Mouse (Mus musculus) limb, embryonic 12.5 days (tissue): ENCODE measurements around the gene Gm42517. TPM values are rescaled to one million over a fixed set of nuclear protein-coding genes. Genes with fewer than 3 reads are reported as not detected.

Experiments used
- ATAC-seq: fragments of 200-750 bp; cut with Nextera tagmentation; 2 replicates; pipeline ENCODE4 v1.8.0; 2017; ENCODE audit warnings: low read depth, moderate TSS enrichment; ENCODE audit not compliant: insufficient number of reproducible peaks, insufficient read depth, low FRiP score, low TSS enrichment
- H3K27ac ChIP-seq: fragments of 300-500 bp; sonication (generic); 2 replicates; pipeline ENCODE4 v1.5.1; 2016; ENCODE audit warnings: mild to moderate bottlenecking, moderate library complexity
- H3K27me3 ChIP-seq: fragments of 300-500 bp; sonication (generic); 2 replicates; pipeline ENCODE4 v1.6.1; 2016; ENCODE audit warnings: mild to moderate bottlenecking, moderate library complexity
- H3K36me3 ChIP-seq: fragments of 300-500 bp; sonication (generic); 2 replicates; pipeline ENCODE4 v1.6.1; 2016; ENCODE audit warnings: mild to moderate bottlenecking, moderate library complexity
- H3K4me1 ChIP-seq: fragments of 300-500 bp; sonication (generic); replicated peaks from 2 replicates; pipeline ENCODE4 v1.6.1; 2016
- H3K4me2 ChIP-seq: fragments of 300-500 bp; sonication (generic); 2 replicates; pipeline ENCODE4 v1.6.1; 2016; ENCODE audit warnings: mild to moderate bottlenecking, moderate library complexity
- H3K4me3 ChIP-seq: fragments of 300-500 bp; sonication (generic); replicated peaks from 2 replicates; pipeline ENCODE4 v1.5.1; 2016; ENCODE audit warnings: mild to moderate bottlenecking
- H3K9ac ChIP-seq: fragments of 300-500 bp; sonication (generic); replicated peaks from 2 replicates; pipeline ENCODE4 v1.6.1; 2016; ENCODE audit warnings: mild to moderate bottlenecking, moderate library complexity
- H3K9me3 ChIP-seq: fragments of 300-500 bp; sonication (generic); 2 replicates; pipeline ENCODE4 v1.6.1; 2016; ENCODE audit warnings: mild to moderate bottlenecking, moderate library complexity
- WGBS: fragments of 180-500 bp; shearing (Covaris S2); methylation state at CpG from one replicate; pipeline ENCODE4 v1.1.7; 2016; 5-methylcytosine and 5-hydroxymethylcytosine counted together
- polyA plus RNA-seq: library from polyadenylated mRNA; unstranded; fragments of >200 nt; fragmentation: Nextera tagmentation; extraction: Ambion mirVana; gene quantifications from 2 replicates; pipeline ENCODE4 v1.2.1, GENCODE M21; 2016

The Gm42517 gene
- not detected in 2 replicates for polyA plus RNA-seq

GRCm38 (mm10) chr5:108367871-108368332 is at the start of gene Gm42517:
Gene Gm42517 (minus strand): TSS chr5:108367922.
- no peak within 1 kb of the TSS for H3K27ac ChIP-seq

GRCm38 (mm10) chr5:108414711-108415110 is 47.0 kb upstream of the Gm42517 start:
- no peaks in the 10 kb centered on the region for H3K9me3 ChIP-seq
- H3K27me3 ChIP-seq = no peaks in the 10 kb centered on the region
- WGBS = 73% methylated on average over 2 of the region's 2 CpGs
- ATAC-seq = no peak
- no peak overlapping the region for H3K4me2 ChIP-seq
- no peaks in the 10 kb centered on the region for H3K36me3 ChIP-seq
- no peak overlapping the region for H3K27ac ChIP-seq
- H3K9ac ChIP-seq = no peak overlapping the region
- no peaks in the 10 kb centered on the region for H3K4me1 ChIP-seq
- no peak overlapping the region for H3K4me3 ChIP-seq

More at GRCm38 (mm10) chr5:108367871-108368332, at the start of gene Gm42517:
- 0 out of 2 replicates have a peak, but pooled peaks have one; percentile 30 for ATAC-seq
- WGBS = 1% methylated on average over 34 of the region's 36 CpGs
- Histone ChIP-seq H3K36me3 (no peaks in the 10 kb centered on the region), H3K9ac (peak within 1 kb of the TSS; percentile 54), H3K4me2 (peak within 1 kb of the TSS; percentile 96), H3K4me1 (peaks cover 29% of the 10 kb centered on the region), H3K4me3 (peak within 1 kb of the TSS; percentile 55), H3K9me3 (no peaks in the 10 kb centered on the region), H3K27me3 (peaks cover 97% of the 10 kb centered on the region)

- no peaks in the 10 kb centered on the region for H3K4me1 ChIP-seq
- no peak for ATAC-seq
- H3K27ac ChIP-seq = no peak overlapping the region
- no peaks in the 10 kb centered on the region for H3K27me3 ChIP-seq
- no peak overlapping the region for H3K9ac ChIP-seq
- H3K4me3 ChIP-seq = no peak overlapping the region
- H3K9me3 ChIP-seq = no peaks in the 10 kb centered on the region
- WGBS = 77% methylated on average over 2 of the region's 2 CpGs
- no peaks in the 10 kb centered on the region for H3K36me3 ChIP-seq
- no peak overlapping the region for H3K4me2 ChIP-seq
Observed at GRCm38 (mm10) chr5:108406977-108407376, 39.3 kb upstream of the Gm42517 start.

DNA sequence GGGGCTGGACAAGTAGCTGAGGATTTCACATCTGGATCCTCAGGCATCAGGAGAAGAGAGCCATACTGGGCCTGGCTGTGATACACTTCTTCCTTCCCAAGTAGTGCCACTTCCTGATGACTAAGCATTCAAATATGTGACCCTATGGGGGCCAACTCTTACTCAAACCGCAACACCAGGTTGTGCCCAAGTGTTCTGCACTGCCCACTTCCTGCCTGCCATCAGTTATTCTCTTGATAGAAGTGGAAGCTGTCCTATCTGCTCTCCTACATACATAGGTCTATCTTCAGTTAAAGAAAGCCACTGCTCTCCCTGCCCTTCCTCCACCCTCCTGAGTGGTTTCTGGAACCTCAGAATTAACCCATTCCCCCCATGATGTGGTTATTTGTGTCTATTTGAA is 37.7 kb upstream of the Gm42517 start:
- Histone ChIP-seq H3K4me1 (no peaks in the 10 kb centered on the region), H3K27me3 (no peaks in the 10 kb centered on the region), H3K4me2 (no peak overlapping the region), H3K27ac (no peak overlapping the region), H3K36me3 (no peaks in the 10 kb centered on the region), H3K4me3 (no peak overlapping the region), H3K9me3 (no peaks in the 10 kb centered on the region), H3K9ac (no peak overlapping the region)
- ATAC-seq = no peak
- 71% methylated on average over 1 of the region's 1 CpGs for WGBS

DNA sequence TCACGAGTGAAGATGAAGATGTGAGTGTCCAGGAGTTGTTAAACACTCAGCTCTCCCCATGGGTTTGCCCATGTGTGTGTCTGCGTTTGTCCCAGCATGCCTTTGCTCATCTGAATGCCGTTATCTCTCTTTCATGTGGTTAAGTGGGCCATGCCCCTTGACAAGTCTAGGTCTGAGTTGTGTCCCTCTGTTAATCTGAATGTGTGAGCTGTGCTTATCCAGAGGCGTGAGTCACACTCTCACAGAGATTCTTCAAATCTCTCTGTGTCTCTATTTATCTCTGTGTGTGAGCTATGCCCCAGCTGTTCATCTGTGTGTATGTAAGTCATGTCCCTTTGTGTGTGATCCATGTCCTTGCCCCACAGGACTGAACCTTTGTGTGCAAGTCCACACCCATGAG is 35.7 kb upstream of the Gm42517 start:
- Histone ChIP-seq H3K27me3 (no peaks in the 10 kb centered on the region), H3K36me3 (no peaks in the 10 kb centered on the region), H3K9ac (no peak overlapping the region), H3K4me2 (no peak overlapping the region), H3K9me3 (no peaks in the 10 kb centered on the region), H3K4me1 (no peaks in the 10 kb centered on the region), H3K27ac (no peak overlapping the region), H3K4me3 (no peak overlapping the region)
- 70% methylated on average over 4 of the region's 4 CpGs for WGBS
- ATAC-seq = no peak

- no peak overlapping the region for H3K9ac ChIP-seq
- H3K36me3 ChIP-seq = no peaks in the 10 kb centered on the region
- H3K27me3 ChIP-seq = peaks cover 5% of the 10 kb centered on the region
- no peak overlapping the region for H3K27ac ChIP-seq
- H3K4me1 ChIP-seq = no peaks in the 10 kb centered on the region
- 74% methylated on average over 3 of the region's 3 CpGs for WGBS
- no peak overlapping the region for H3K4me3 ChIP-seq
- ATAC-seq = no peak
- no peaks in the 10 kb centered on the region for H3K9me3 ChIP-seq
- H3K4me2 ChIP-seq = no peak overlapping the region
Observed at GRCm38 (mm10) chr5:108389744-108390143, 22.0 kb upstream of the Gm42517 start.

DNA sequence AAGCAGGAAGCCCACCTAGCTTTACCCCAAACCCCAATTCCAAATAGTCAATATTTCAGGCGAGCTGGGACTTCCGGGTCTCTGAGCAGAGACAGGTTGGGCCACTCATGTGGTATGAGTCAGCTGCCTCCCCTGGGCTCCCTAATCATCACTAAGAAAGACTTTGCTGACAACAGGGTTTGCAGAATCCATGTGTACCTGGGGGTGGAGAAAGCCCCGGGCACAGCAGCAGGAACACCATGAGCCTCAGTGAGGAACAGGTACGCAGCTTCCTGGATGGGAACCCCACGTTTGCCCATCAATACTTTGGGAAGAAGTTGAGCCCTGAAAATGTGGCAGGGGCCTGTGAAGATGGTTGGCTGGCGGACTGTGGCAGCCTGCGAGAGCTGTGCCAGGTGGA is 20.5 kb upstream of the Gm42517 start, which contains the start of gene Pde6b:
TSS of gene Pde6b (plus strand) at position 191 of the 400 bp plus-strand sequence.
- Histone ChIP-seq H3K36me3 (no peaks in the 10 kb centered on the region), H3K9me3 (no peaks in the 10 kb centered on the region), H3K4me3 (no peak within 1 kb of the TSS), H3K27me3 (peaks cover 5% of the 10 kb centered on the region), H3K4me2 (no peak within 1 kb of the TSS), H3K9ac (no peak within 1 kb of the TSS), H3K27ac (no peak within 1 kb of the TSS), H3K4me1 (no peaks in the 10 kb centered on the region)
- no peak for ATAC-seq
- 75% methylated on average over 7 of the region's 7 CpGs for WGBS

DNA sequence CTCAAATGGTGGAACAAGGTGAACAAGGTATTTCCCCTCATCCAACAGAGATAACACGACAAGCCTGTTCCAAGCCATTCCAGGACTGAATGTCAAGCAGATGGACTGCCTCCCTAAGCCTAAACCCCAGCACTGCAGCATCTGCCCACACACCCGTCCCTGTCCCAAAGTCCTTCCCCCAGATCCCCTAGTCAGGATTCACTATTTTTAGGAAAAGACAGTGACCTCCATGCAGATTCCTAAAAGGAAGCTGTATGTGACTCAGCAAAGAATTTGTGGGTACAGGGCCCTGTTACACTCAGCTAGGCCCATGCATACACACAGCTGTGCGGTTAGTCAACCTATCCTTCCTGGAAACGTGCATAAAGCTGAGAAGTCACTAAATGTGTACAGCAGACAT is 18.7 kb upstream of the Gm42517 start:
- ATAC-seq = no peak
- H3K9ac ChIP-seq = no peak overlapping the region
- no peak overlapping the region for H3K27ac ChIP-seq
- H3K27me3 ChIP-seq = peaks cover 5% of the 10 kb centered on the region
- H3K9me3 ChIP-seq = no peaks in the 10 kb centered on the region
- no peaks in the 10 kb centered on the region for H3K36me3 ChIP-seq
- no peak overlapping the region for H3K4me3 ChIP-seq
- H3K4me1 ChIP-seq = no peaks in the 10 kb centered on the region
- WGBS = 79% methylated on average over 4 of the region's 4 CpGs
- H3K4me2 ChIP-seq = no peak overlapping the region

DNA sequence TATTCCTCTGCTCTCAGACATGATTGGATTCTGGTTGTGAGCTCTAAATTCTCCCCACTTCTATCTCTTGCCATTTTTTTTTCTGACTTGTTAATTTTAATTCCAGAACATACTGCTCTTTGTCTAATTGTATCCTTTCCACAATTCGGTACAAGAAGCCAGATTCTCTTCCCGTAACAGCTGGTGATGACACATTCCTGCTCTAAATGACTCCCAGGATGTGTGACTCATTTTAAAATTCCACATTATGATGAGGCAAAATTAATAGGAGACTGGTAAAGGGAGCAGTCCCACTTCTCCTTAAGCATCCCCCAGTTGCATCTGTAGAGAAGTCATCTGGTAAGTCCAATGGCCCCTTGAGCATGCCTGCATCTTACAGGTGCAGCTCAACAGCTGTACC is 17.9 kb upstream of the Gm42517 start:
- no peak overlapping the region for H3K9ac ChIP-seq
- no peak for ATAC-seq
- no peak overlapping the region for H3K4me2 ChIP-seq
- 90% methylated on average over 2 of the region's 2 CpGs for WGBS
- no peak overlapping the region for H3K4me3 ChIP-seq
- H3K9me3 ChIP-seq = no peaks in the 10 kb centered on the region
- no peaks in the 10 kb centered on the region for H3K36me3 ChIP-seq
- H3K27ac ChIP-seq = no peak overlapping the region
- H3K4me1 ChIP-seq = no peaks in the 10 kb centered on the region
- peaks cover 5% of the 10 kb centered on the region for H3K27me3 ChIP-seq

DNA sequence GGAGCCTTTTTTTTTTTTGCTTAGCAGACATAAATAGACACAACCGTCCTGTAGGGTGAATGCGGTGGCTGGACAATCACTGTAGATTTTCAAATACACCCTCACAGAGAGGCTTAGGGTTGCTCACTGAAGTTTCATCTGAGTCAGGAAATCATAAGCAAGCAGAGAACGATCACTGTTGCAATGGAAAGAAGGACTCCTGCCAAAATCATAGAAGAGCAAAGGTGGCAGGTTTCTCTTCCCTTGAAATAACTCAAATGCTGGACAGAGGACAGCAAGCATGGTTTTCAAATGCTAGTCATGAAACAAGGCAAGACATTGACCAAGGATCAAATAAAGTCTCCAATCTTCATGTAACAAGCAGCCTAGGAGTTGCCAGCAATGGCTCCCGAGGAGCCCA is 10.6 kb upstream of the Gm42517 start:
- peaks cover 20% of the 10 kb centered on the region for H3K27me3 ChIP-seq
- H3K9me3 ChIP-seq = no peaks in the 10 kb centered on the region
- no peak overlapping the region for H3K4me3 ChIP-seq
- no peak for ATAC-seq
- H3K4me2 ChIP-seq = no peak overlapping the region
- H3K9ac ChIP-seq = no peak overlapping the region
- no peaks in the 10 kb centered on the region for H3K36me3 ChIP-seq
- H3K27ac ChIP-seq = no peak overlapping the region
- 90% methylated on average over 4 of the region's 4 CpGs for WGBS
- H3K4me1 ChIP-seq = no peaks in the 10 kb centered on the region

DNA sequence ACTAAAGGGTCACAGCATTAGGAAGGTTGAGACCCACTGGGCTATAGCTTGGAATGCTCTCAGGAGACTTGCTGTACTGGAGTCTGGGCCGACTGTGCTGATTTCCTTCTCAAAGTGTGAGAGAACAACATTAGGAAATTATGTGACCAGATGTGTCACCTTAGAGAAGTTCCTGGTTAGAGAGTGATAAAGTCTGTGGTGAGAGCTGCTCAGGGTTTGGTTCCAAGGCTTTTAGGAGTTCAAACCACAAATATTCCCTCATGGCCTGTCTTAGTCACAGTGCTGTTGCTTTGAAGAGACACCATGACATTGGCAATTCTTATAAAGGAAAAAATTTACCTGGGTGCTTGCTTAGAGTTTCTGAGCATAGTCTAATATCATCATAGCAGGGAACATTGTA is 8.3 kb upstream of the Gm42517 start:
- H3K9ac ChIP-seq = no peak overlapping the region
- H3K27me3 ChIP-seq = peaks cover 41% of the 10 kb centered on the region
- no peak overlapping the region for H3K4me3 ChIP-seq
- 64% methylated on average over 1 of the region's 1 CpGs for WGBS
- ATAC-seq = no peak
- no peaks in the 10 kb centered on the region for H3K9me3 ChIP-seq
- H3K4me2 ChIP-seq = no peak overlapping the region
- H3K4me1 ChIP-seq = no peaks in the 10 kb centered on the region
- no peaks in the 10 kb centered on the region for H3K36me3 ChIP-seq
- H3K27ac ChIP-seq = no peak overlapping the region

DNA sequence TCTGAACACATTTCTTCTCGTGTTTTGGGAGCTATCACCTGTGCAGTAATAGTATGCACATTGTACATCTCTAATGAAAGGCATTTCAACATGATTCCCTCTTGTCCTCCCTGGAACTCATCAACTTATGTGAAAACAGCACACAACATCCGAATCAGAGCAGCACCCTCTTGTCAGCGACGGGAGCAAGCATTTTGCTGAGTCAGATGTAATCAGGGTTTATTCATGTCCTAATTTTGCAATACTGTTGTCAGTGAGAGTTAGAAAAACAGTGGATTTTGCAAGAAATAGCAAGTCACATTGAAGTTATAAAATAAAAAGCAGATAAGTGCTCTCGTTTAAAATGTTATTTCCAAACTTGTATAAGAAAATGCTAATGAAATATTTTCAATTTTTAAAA is 6.4 kb upstream of the Gm42517 start:
- no peak for ATAC-seq
- peaks cover 61% of the 10 kb centered on the region for H3K27me3 ChIP-seq
- no peak overlapping the region for H3K27ac ChIP-seq
- H3K4me3 ChIP-seq = no peak overlapping the region
- no peak overlapping the region for H3K4me2 ChIP-seq
- peaks cover 4% of the 10 kb centered on the region; the same call in 1 of the 2 replicates for H3K4me1 ChIP-seq
- no peaks in the 10 kb centered on the region for H3K36me3 ChIP-seq
- H3K9me3 ChIP-seq = no peaks in the 10 kb centered on the region
- WGBS = 67% methylated on average over 5 of the region's 5 CpGs
- H3K9ac ChIP-seq = no peak overlapping the region
